Mouse (Mus musculus) frontal cortex, postnatal 36 days (tissue): ENCODE measurements around the gene Fanci.

Experiments
- DNase-seq, 2 experiments: peaks; one replicate each; pipeline ENCODE4 v3.0.0; 2022; ENCODE audit warnings: low spot score in 2 of 2

Gene Fanci

GRCm38 (mm10) chr7:79387140-79387539 is 4.6 kb upstream of the Fanci start:
- no peak for DNase-seq

DNA sequence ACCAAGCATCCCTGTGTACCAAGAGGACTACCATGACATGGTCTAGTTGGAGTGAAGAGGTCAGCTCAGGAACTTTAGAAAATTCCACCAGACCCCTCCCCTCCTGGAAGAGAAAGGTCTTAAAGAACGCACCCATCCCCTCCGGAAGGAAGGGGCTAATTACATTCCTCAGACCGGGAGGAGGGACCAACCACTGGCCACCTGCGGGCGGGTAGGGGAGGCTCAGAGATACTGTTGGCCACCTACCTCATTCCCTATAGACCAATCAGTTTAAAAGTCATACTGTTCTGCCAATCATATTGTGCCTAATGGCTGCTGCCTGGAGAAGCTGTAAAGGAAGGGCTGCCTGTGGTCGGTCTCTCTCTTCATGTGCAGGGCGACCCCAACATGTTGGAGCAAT is 3.7 kb upstream of the Fanci start:
- no peak for DNase-seq

GRCm38 (mm10) chr7:79388671-79389206 is 3.0 kb upstream of the Fanci start:
- no peak for DNase-seq

DNA sequence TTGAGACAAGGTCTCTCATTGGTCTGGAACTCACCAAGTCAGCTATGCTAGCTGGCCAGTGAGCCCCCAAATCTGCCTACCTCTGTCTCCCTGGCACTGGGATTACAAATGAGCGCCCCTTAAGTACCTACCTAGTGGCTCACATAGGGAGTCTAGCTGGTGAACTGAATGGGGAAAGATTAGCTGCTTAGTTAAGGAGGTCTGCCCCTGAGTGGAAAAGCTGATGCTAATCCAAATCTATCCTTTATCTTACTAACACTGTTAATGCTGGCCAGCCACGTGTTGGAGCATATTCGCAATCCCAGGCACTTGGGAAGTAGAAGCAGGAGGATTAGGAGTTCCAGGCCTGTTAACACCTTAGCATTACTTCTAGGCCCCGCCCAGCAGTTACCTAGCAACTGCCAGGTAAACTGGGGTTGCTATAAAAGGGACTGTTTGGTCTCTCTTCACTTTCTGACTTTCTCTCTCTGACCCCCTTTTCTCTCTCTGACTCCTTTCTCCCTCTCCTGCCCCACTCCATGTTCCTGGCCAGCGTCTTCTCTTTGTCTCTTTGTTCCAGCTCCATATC is 1.5 kb upstream of the Fanci start:
- no peak for DNase-seq

DNA sequence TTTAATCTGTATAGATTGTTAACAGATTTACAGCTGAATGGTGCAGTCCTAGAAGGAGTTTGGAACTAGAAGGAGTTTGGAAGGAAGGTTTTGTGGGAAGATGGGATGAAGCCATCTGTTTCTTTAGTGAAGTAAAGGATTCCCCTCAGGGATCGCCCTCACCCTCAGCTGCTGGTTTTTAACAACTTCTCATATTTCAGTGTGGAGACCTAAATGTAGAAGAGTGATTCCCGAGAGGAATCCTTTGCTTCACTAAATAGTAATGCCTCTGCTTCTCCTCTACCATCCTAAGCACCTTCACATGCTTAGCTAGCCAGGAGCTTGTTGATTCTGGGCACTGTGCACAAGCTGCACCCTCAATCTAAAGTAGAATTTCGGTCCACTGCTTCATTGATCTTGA is 258 bp upstream of the Fanci start:
- DNase-seq: no peak

- DNase-seq: no peak
These were observed 1.3 kb downstream of the Fanci start for GRCm38 (mm10) chr7:79392860-79393513.

GRCm38 (mm10) chr7:79393924-79394323 is 2.2 kb downstream of the Fanci start:
- no peak for DNase-seq

- no peak for DNase-seq
These were observed 2.9 kb downstream of the Fanci start for GRCm38 (mm10) chr7:79394666-79395065.

DNA sequence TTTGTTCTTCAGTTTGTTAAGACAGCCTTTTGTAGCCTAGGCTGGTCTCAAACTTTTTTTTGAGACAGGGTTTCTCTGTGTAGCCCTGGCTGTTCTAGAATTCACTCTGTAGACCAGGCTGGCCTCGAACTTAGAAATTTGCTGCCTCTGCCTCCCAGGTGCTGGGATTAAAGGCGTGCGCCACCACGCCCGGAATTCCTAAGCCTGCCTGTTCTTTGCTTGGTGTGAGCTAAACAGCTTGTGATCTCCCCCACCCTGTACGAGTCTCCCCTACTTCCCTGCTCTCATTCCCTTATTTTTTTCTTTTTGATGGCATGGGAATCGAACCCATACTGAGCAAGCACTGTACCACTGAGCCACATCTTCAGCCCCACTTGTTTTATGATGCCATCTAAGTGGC is 3.5 kb downstream of the Fanci start:
- DNase-seq: no peak

- no peak for DNase-seq
These were observed 5.8 kb downstream of the Fanci start for GRCm38 (mm10) chr7:79397446-79397963.

- DNase-seq: no peak
These were observed 6.7 kb downstream of the Fanci start for GRCm38 (mm10) chr7:79398426-79398825.

GRCm38 (mm10) chr7:79398971-79399370 is 7.2 kb downstream of the Fanci start:
- no peak for DNase-seq

DNA sequence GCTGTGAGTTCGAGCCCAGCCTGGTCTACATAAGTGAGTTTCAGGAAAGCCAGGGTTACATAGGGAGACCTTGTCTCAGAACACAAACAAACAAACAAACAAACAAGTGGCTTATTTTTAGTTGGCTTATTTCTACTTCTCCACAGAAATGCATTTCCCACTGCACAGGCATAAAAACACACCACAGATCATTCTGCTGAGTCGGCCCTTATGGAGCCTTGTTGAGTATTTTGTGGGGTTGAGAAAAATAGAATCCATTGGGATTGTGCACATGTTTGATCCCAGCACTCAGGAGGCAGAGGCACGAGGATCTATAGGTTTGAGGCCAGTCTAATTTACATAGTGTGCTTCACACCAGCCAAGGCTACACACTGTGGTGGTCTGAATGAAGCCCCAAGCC is 8.6 kb downstream of the Fanci start:
- no peak for DNase-seq

GRCm38 (mm10) chr7:79414449-79415375 is 23.0 kb downstream of the Fanci start:
- no peak for DNase-seq

GRCm38 (mm10) chr7:79419950-79420349 is 28.2 kb downstream of the Fanci start:
- no peak for DNase-seq

- no peak for DNase-seq
These were observed 31.1 kb downstream of the Fanci start for GRCm38 (mm10) chr7:79422876-79423275.

DNA sequence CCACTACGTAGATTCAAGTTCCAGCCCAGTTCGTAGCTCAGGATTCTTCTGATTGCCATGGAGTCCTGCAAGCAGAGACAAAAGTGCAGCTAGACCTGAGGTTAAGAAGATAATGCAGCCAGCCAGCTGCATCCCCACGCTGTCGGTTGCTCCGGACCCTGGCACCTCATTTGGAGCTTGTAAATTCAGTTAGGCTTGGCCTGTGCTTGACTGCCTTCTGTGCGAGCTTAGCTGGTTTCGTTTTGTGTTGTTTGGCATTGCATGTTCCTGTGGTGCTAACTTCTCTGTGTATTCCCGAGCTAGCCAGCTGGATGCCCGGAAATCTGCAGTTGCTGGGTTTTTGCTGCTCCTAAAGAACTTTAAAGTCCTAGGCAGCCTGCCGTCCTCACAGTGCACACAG is 34.1 kb downstream of the Fanci start:
- DNase-seq: no peak

DNA sequence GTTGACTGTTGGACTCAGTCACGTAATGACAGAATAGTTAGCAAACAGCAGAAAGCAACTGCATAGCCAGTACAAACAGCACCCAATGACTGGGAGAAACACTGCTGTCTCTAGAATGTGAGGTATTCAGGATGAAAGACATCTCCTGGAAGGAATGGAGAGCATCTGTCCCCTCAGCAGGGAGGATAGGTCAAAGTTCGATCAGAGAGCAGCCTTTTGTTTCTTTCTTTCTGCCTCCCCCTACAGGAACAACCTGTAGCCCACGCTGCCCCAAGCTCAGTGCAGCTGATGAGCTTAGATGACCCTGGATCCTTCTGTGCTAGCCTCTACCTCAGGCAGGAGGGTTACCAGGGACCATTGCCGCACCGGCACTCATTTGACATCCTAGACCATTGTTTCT is 36.5 kb downstream of the Fanci start:
- no peak for DNase-seq

- no peak for DNase-seq
These were observed 48.3 kb downstream of the Fanci start for GRCm38 (mm10) chr7:79440035-79440434.

DNA sequence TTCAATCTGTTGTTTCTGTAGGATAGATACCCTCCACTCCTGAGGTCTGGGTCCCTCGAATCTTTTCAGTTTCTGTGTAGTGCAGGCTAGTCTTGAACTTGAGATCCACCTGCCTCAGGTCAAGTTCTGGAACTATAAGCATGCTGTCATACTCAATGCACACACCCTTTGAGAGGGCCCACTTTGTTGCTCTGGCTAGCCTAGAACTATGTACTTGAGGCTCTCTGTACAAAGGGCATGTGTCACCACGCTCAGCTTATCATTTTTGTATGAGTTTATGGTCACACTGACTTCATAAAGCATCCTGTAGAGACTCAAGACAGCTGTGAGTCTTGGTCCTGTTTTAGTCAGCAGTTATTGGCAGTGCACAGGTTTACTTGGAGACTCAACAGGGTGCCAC is 55.3 kb downstream of the Fanci start:
- no peak for DNase-seq

- DNase-seq: no peak
These were observed 55.8 kb downstream of the Fanci start for GRCm38 (mm10) chr7:79447486-79447885.

- DNase-seq: no peak
These were observed 70.0 kb downstream of the Fanci start for GRCm38 (mm10) chr7:79461721-79462120.
